Mouse (Mus musculus): ENCODE results near the gene Olfr1335. TPM values are rescaled to one million over a fixed set of nuclear protein-coding genes. Genes with fewer than 3 reads are reported as not detected.
"Not testable (repeated sequence)": the region's sequence is repeated elsewhere in the genome, so short reads cannot be mapped to it uniquely, and the experiment has no call there.

Gene Olfr1335
- total and polyA plus RNA-seq, 3 experiments = not detected

- Histone ChIP-seq H3K79me2 (ENCODE audit: control insufficient read depth, insufficient read depth, low read length, poor library complexity) (no peaks in the 10 kb centered on the region), H3K4me3 (ENCODE audit: control insufficient read depth in 1 of 2, insufficient read depth in 1 of 2, low read depth in 2 of 2, low read length in 2 of 2) (no peak overlapping the region), H3K9ac (ENCODE audit: control insufficient read depth, low read depth, low read length, poor library complexity, severe bottlenecking) (no peak overlapping the region), H3K9me3 (replicated peaks; ENCODE audit: insufficient read depth, low read length) (no peaks in the 10 kb centered on the region), H3K27ac (ENCODE audit: control insufficient read depth, low read depth, low read length) (no peak overlapping the region), H3K27me3 (ENCODE audit: control insufficient read depth in 1 of 2, insufficient read depth in 2 of 2, low read length in 2 of 2) (no peaks in the 10 kb centered on the region), H3K4me1 (ENCODE audit: control insufficient read depth in 1 of 2, insufficient read depth in 2 of 2, low read length in 2 of 2) (no peaks in the 10 kb centered on the region), H3K36me3 (ENCODE audit: control insufficient read depth in 1 of 2, insufficient read depth in 2 of 2, low read length in 2 of 2) (no peaks in the 10 kb centered on the region)
- TF ChIP-seq RCOR1 (IDR thresholded peaks at IDR 0.05; ENCODE audit: low read depth, low read length) (no peak), ELF1 (IDR thresholded peaks at IDR 0.05; ENCODE audit: low read depth, low read length) (no peak), GATA1 (IDR thresholded peaks at IDR 0.05; ENCODE audit: low read depth, low read length) (no peak), RAD21 (IDR thresholded peaks at IDR 0.05; ENCODE audit: low read depth, low read length) (no peak), USF1 (IDR thresholded peaks at IDR 0.05; ENCODE audit: low read depth, low read length) (no peak), POLR2AphosphoS5 (IDR thresholded peaks at IDR 0.05; ENCODE audit: borderline replicate concordance, low read depth, low read length) (no peak), BHLHE40 (IDR thresholded peaks at IDR 0.05; ENCODE audit: borderline replicate concordance, low read depth, low read length) (no peak), ZNF384 (IDR thresholded peaks at IDR 0.05; ENCODE audit: low read depth, low read length) (no peak)
- DNase-seq (ENCODE audit: low read depth, low spot score) = no peak
Observed at GRCm38 (mm10) chr4:118818921-118819320, 9.2 kb upstream of the Olfr1335 start.

GRCm38 (mm10) chr4:118792796-118793195 lies 16.9 kb downstream of the Olfr1335 start:
- H3K9ac ChIP-seq (ENCODE audit: control insufficient read depth, low read depth, low read length, poor library complexity, severe bottlenecking); H3K4me3 ChIP-seq (ENCODE audit: control insufficient read depth in 1 of 2, insufficient read depth in 1 of 2, low read depth in 2 of 2, low read length in 2 of 2); H3K9me3 ChIP-seq (replicated peaks; ENCODE audit: insufficient read depth, low read length); H3K79me2 ChIP-seq (ENCODE audit: control insufficient read depth, insufficient read depth, low read length, poor library complexity); H3K4me1 ChIP-seq (ENCODE audit: control insufficient read depth in 1 of 2, insufficient read depth in 2 of 2, low read length in 2 of 2); DNase-seq (ENCODE audit: low read depth, low spot score); H3K27ac ChIP-seq (ENCODE audit: control insufficient read depth, low read depth, low read length); H3K27me3 ChIP-seq (ENCODE audit: control insufficient read depth in 1 of 2, insufficient read depth in 2 of 2, low read length in 2 of 2); H3K36me3 ChIP-seq (ENCODE audit: control insufficient read depth in 1 of 2, insufficient read depth in 2 of 2, low read length in 2 of 2): not testable (repeated sequence)

GRCm38 (mm10) chr4:118782486-118782885 lies 27.3 kb downstream of the Olfr1335 start, which contains the start of gene Olfr1337:
Olfr1337 (minus strand) TSS chr4:118782586.
- Histone ChIP-seq H3K4me3 (ENCODE audit: control insufficient read depth in 1 of 2, insufficient read depth in 1 of 2, low read depth in 2 of 2, low read length in 2 of 2) (no peak within 1 kb of the TSS), H3K27me3 (ENCODE audit: control insufficient read depth in 1 of 2, insufficient read depth in 2 of 2, low read length in 2 of 2) (no peaks in the 10 kb centered on the region), H3K27ac (ENCODE audit: control insufficient read depth, low read depth, low read length) (no peak within 1 kb of the TSS), H3K79me2 (ENCODE audit: control insufficient read depth, insufficient read depth, low read length, poor library complexity) (no peaks in the 10 kb centered on the region), H3K36me3 (ENCODE audit: control insufficient read depth in 1 of 2, insufficient read depth in 2 of 2, low read length in 2 of 2) (no peaks in the 10 kb centered on the region), H3K4me1 (ENCODE audit: control insufficient read depth in 1 of 2, insufficient read depth in 2 of 2, low read length in 2 of 2) (no peaks in the 10 kb centered on the region), H3K9ac (ENCODE audit: control insufficient read depth, low read depth, low read length, poor library complexity, severe bottlenecking) (no peak within 1 kb of the TSS), H3K9me3 (replicated peaks; ENCODE audit: insufficient read depth, low read length) (no peaks in the 10 kb centered on the region)
- DNase-seq (ENCODE audit: low read depth, low spot score) = no peak
- TF ChIP-seq USF2 (IDR thresholded peaks at IDR 0.05; ENCODE audit: borderline replicate concordance in 1 of 2, insufficient read depth in 1 of 2, low read depth in 1 of 2, low read length in 2 of 2) (no peak), CHD2 (IDR thresholded peaks at IDR 0.05; ENCODE audit: low read length) (no peak), HCFC1 (IDR thresholded peaks at IDR 0.05; ENCODE audit: low read depth, low read length) (no peak), MEF2A (IDR thresholded peaks at IDR 0.05; ENCODE audit: extremely low read depth, insufficient replicate concordance, low read depth, low read length, poor library complexity, severe bottlenecking) (no peak), MYC (IDR thresholded peaks at IDR 0.05; ENCODE audit: low read depth, low read length) (no peak), TAL1 (IDR thresholded peaks at IDR 0.05; ENCODE audit: low read length) (no peak), ZNF384 (IDR thresholded peaks at IDR 0.05; ENCODE audit: low read depth, low read length) (no peak), UBTF (IDR thresholded peaks at IDR 0.05; ENCODE audit: borderline replicate concordance, insufficient read depth, low read depth, low read length) (no peak), E2F4 (IDR thresholded peaks at IDR 0.05; ENCODE audit: borderline replicate concordance, low read depth, low read length) (no peak), GABPA (IDR thresholded peaks at IDR 0.05; ENCODE audit: low read depth, low read length) (no peak), MXI1 (IDR thresholded peaks at IDR 0.05; ENCODE audit: low read depth, low read length) (no peak)

Data from MEL (cell line).